Mouse (Mus musculus) adrenal gland, adult (tissue): ENCODE results near the gene Mcm8.

Experiments used
- DNase-seq, 2 experiments: peaks; one replicate each; pipeline ENCODE4 v3.0.0; 2022 to 2023; ENCODE audit warnings: low spot score in 1 of 2; ENCODE audit not compliant: inconsistent age in 2 of 2

Gene Mcm8

GRCm38 (mm10) chr2:132815608-132816314 lies at the start of gene Mcm8, which contains the start of gene Trmt6:
Gene Mcm8, plus strand, starts transcription at chr2:132816141.
Gene Trmt6, minus strand, starts transcription at chr2:132816055.
- DNase-seq = peak; percentile 92 to 95

- no peak for DNase-seq
These were observed 45.1 kb upstream of the Mcm8 start for GRCm38 (mm10) chr2:132770822-132771221.

DNA sequence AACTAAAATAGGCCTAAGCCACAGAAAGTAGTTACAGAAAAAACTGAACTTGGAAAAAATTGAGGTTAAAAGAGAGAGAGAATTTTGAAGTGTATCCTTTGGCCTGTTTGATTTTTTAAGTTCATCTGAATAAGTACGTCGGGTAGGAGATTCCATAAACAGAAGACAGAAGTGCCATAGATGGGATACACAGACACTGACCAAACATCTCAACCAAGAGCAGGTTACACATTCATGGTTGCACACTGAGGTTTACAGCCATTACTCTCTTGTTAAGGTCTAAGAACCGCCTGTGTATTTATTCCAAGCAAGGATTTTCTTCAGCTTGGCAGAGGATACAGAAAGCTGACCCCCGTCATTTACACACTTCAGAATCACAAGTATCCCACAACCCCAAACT lies 35.0 kb upstream of the Mcm8 start, which contains the start of gene Chgb:
Gene Chgb (plus strand): TSS at position 301 of the 400 bp plus-strand sequence.
- DNase-seq = peak in 1 of 2 experiments; percentile 17

DNA sequence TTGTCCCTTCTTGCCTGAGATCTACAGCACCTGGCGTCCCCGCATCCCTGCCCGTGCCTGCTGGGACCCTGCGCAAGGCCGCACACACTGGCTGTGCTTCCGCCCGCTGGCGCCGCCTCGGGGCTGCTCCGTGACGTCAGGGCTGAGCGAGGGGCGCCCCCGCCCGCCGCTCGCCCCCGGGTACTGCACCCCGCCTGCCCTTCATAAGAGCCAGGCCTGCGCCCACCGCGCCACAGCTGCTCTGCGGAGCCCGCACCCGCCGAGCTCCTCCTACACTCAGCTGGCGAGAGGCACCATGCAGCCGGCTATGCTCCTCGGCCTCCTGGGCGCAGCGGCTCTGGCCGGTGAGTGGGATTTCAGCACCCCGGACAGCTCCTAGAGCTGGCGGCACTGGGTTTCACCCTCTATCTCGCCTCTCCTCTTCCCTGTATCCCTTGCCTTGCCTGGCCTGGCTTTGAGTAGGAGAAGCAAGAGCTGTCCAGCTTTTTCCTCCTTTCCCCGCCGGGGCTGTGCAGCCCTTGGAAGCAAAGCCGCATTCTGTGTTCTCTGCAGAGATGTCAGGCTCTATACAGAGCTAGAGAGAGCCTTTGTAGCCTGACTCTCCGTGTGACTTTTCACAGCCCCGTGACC lies 34.4 kb upstream of the Mcm8 start:
- DNase-seq = peak; percentile 91 to 97

- DNase-seq = no peak
These were observed 31.9 kb upstream of the Mcm8 start for GRCm38 (mm10) chr2:132784039-132784438.

- DNase-seq = no peak
These were observed 22.3 kb upstream of the Mcm8 start for GRCm38 (mm10) chr2:132793441-132794203.

GRCm38 (mm10) chr2:132794204-132794586 lies 21.7 kb upstream of the Mcm8 start:
- no peak for DNase-seq

DNA sequence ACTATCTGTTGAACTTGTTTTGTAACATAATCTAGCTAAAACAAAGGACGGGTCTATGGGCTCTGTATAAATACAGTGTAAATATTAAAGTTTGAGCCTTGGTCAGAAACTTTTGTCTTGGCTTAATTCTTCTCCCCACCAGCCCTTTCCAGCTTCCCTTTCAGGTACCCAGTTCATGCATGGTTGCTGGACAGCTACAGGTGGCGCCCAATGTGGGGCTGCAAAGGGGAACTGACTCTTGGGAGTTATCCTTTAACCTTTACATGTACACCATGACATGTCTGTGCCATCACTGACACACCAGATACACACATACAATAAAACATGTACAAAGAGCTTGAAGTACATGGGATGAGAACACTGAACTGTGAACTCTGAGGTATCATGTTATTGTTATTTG lies 13.0 kb upstream of the Mcm8 start:
- DNase-seq = no peak

- no peak for DNase-seq
These were observed 25.1 kb downstream of the Mcm8 start for GRCm38 (mm10) chr2:132841071-132841470.

GRCm38 (mm10) chr2:132846407-132847358 lies 30.7 kb downstream of the Mcm8 start, which contains the start of gene Crls1:
Gene Crls1, plus strand, starts transcription at chr2:132846666.
- DNase-seq = peak; percentile 97 to 100

GRCm38 (mm10) chr2:132847581-132847980 lies 31.6 kb downstream of the Mcm8 start:
- DNase-seq = peak in 1 of 2 experiments; percentile 70

DNA sequence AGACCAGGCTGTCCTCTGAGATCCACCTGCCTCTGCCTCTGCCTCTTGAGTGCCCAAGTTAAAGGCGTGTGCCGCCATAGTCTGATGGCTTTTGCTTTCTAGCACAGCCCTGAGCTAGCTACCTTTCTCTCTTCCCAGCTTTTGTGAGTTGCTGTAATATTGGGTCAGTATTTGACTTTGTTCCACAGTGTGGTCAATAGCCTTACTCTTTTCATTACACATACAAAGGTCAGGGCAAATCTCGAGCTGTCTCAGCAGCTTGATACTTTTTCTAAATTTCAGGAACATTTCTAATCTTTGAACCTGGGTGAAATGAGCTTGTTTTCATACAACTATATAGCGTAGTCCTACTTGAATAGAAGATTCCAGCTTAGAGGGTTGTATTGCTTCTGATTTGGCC lies 32.4 kb downstream of the Mcm8 start:
- no peak for DNase-seq

- DNase-seq = peak in 1 of 2 experiments; percentile 51
These were observed 33.2 kb downstream of the Mcm8 start for GRCm38 (mm10) chr2:132849141-132849540.

- DNase-seq = peak in 1 of 2 experiments; percentile 69
These were observed 37.1 kb downstream of the Mcm8 start for GRCm38 (mm10) chr2:132853051-132853450.

GRCm38 (mm10) chr2:132856333-132856732 lies 40.4 kb downstream of the Mcm8 start:
- peak; percentile 39 to 72 for DNase-seq

DNA sequence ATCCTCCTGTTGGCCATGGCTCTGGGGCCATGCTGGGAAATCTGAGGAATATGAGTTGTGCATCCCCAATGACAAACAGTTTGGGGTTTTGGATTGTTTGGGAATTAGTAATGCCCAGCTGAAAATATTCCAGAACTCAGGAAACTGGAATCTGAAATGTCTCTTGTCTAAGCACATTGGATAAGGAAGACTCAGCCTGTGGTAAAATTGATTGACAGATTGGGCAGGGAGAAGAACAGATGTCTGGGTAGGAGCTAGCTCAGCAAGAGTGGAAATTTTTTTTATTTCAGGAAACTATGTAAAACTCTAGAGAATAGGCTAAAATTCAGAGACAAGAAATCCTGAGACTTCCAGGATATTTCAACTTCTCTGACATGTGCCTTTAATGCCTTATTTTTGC lies 44.5 kb downstream of the Mcm8 start:
- no peak for DNase-seq

GRCm38 (mm10) chr2:132861456-132861855 lies 45.5 kb downstream of the Mcm8 start:
- DNase-seq = no peak

DNA sequence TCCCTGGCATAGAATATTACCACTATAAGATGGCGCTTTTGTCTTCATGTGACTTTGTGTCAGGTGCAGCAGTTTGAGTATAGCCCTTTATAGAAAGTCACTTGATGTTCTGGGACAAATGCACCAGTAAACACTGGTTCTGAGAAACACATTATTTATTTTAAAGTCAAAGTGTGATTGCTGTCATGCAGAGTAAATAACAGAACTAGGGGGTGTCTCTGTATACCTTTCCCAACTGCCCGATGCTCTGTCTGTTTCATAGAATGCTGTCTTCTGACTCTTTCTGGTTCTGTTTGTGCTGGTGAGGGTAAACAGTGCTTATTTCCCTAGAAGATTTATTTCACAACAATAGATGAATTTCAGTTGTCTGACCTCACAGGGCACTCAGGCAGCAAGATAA lies 47.4 kb downstream of the Mcm8 start:
- no peak for DNase-seq

DNA sequence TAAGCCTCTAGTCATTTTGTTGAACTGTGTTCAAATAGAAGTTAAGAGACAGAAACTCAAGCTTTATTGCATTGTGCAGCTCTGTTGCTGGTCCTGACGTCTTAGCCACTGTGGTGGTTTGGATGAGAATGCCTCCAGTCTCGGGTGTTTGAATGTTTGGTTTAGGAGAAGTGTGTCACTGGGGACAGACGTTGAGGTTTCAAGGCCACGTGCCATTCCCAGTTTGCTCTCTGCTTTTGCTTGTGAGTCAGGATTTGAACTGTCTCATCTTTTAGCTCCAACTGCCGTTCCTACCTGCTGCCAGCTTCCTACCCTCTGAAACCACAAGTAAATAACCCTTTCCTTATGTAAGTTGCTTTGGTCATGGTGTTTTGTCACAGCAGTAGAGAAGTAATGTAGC lies 51.6 kb downstream of the Mcm8 start:
- DNase-seq = peak; percentile 68 to 82

DNA sequence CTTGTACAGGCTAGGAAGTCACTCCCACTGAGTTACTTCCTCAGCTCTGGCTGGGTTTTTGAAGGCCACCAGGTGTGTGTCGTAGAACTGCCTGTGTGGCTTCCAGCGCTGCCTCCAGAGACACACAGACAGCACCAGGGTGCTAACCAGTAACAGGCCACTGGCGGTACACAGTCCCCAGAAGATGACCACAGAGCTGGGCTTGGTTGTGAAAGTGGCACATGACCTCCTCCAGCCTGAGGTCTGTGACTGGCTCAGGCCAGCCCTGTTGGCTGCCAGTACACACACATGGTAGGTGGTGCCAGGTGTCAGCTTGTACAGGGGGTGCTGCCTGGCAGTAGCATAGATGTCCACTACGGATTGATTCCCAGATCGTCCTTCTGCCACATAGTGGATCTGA lies 53.7 kb downstream of the Mcm8 start:
- DNase-seq = peak in 1 of 2 experiments; percentile 87
